Mouse (Mus musculus) MEL (cell line): ENCODE measurements around the gene Cmas.

Experiments
- ETS1 ChIP-seq: IDR thresholded peaks from 2 replicates; pipeline ENCODE4 v1.6.1; 2012; ENCODE audit warnings: low read depth, mild to moderate bottlenecking, inconsistent platforms, low read length, improper control_type of control experiment, moderate library complexity
- POLR2A ChIP-seq, 2 experiments: IDR thresholded peaks; 2 replicates each; pipeline ENCODE4 v1.6.1; 2011 to 2012; ENCODE audit warnings: low read length in 2 of 2, mild to moderate bottlenecking in 2 of 2, control low read depth in 1 of 2, improper control_type of control experiment in 1 of 2, low read depth in 1 of 2, moderate library complexity in 1 of 2; ENCODE audit not compliant: control insufficient read depth in 1 of 2, insufficient read depth in 1 of 2, poor library complexity in 1 of 2
- SIN3A ChIP-seq: IDR thresholded peaks from 2 replicates; pipeline ENCODE4 v1.6.1; 2012; ENCODE audit warnings: low read length, improper control_type of control experiment, inconsistent platforms
- TCF12 ChIP-seq: IDR thresholded peaks from 2 replicates; pipeline ENCODE4 v1.6.1; 2014; ENCODE audit warnings: low read depth, mild to moderate bottlenecking, inconsistent platforms, low read length, improper control_type of control experiment, moderate library complexity

DNA sequence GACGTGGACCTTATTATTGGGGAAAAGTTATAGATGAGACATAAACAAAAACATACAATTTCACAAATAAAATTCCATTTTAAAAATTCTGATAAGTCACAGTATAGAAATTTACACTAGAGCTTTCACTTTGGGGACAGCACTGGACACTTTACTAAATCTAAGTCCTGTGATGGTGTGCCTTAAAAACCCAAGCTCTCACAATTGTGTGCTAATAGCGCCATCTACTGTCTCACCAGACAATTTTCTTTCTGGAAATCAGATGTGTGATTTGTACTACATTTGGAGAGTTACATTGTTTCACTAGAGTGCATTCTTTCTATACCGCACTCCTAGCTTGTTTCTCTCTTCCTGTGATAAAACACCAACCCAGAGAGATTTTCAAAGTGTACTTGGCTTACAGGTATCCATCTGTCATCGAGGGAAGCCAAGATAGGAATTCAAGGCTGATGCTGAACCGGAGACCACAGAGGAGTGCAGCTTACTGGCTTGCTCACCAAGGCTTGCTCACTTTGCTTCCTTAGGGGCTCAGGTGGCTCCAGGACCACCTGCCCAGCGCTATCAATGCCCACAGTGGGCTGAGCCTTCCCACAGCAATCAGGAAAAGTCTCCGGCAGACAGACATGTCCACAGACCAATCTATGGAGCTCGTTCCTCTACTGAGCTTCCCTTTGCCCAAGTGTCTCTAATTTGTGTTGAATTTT, 21.0 kb upstream of the Cmas start:
- TF ChIP-seq SIN3A, result no peak
- no peak for TF ChIP-seq POLR2A (IDR thresholded peaks at IDR 0.05; ENCODE audit: control insufficient read depth in 1 of 2, insufficient read depth in 1 of 2, low read depth in 1 of 2, low read length in 2 of 2, poor library complexity in 1 of 2)
- no peak for TF ChIP-seq TCF12
- TF ChIP-seq ETS1, result no peak
